Mouse (Mus musculus) forebrain, embryonic 15.5 days (tissue): ENCODE data around the gene Snd1. TPM values are rescaled to one million over a fixed set of nuclear protein-coding genes. Genes with fewer than 3 reads are reported as not detected.

ENCODE experiments used
- ATAC-seq: fragments of 200-750 bp; cut with Nextera tagmentation; replicated peaks from 2 replicates; pipeline ENCODE4 v1.8.0; 2017; ENCODE audit warnings: mild to moderate bottlenecking, moderate TSS enrichment, moderate library complexity
- H3K27ac ChIP-seq: fragments of 300-500 bp; sonication (generic); replicated peaks from 2 replicates; pipeline ENCODE4 v1.5.1; 2015; ENCODE audit warnings: mild to moderate bottlenecking, inconsistent platforms
- H3K27me3 ChIP-seq: fragments of 300-500 bp; sonication (generic); 2 replicates; pipeline ENCODE4 v1.6.1; 2015; ENCODE audit warnings: inconsistent platforms
- H3K36me3 ChIP-seq: fragments of 300-500 bp; sonication (generic); 2 replicates; pipeline ENCODE4 v1.6.1; 2015; ENCODE audit warnings: mild to moderate bottlenecking, inconsistent platforms
- H3K4me1 ChIP-seq: fragments of 300-500 bp; sonication (generic); 2 replicates; pipeline ENCODE4 v1.6.1; 2015; ENCODE audit warnings: inconsistent platforms
- H3K4me2 ChIP-seq: fragments of 300-500 bp; sonication (generic); replicated peaks from 2 replicates; pipeline ENCODE4 v1.6.1; 2015; ENCODE audit warnings: mild to moderate bottlenecking, inconsistent platforms
- H3K4me3 ChIP-seq: fragments of 300-500 bp; sonication (generic); 2 replicates; pipeline ENCODE4 v1.5.1; 2015; ENCODE audit warnings: mild to moderate bottlenecking, inconsistent platforms
- H3K9ac ChIP-seq: fragments of 300-500 bp; sonication (generic); replicated peaks from 2 replicates; pipeline ENCODE4 v1.6.1; 2015; ENCODE audit warnings: mild to moderate bottlenecking, inconsistent platforms
- H3K9me3 ChIP-seq: fragments of 300-500 bp; sonication (generic); 2 replicates; pipeline ENCODE4 v1.6.1; 2016; ENCODE audit warnings: inconsistent platforms
- WGBS: fragments of 180-500 bp; shearing (Covaris S2); methylation state at CpG from one replicate; pipeline ENCODE4 v1.1.7; 2015; ENCODE audit warnings: mixed read lengths; 5-methylcytosine and 5-hydroxymethylcytosine counted together
- polyA plus RNA-seq: library from polyadenylated mRNA; unstranded; fragments of >200 nt; fragmentation: Nextera tagmentation; extraction: Ambion mirVana; gene quantifications from 2 replicates; pipeline ENCODE4 v1.2.1, GENCODE M21; 2015

The Snd1 gene
- polyA plus RNA-seq, 1 experiment from 2014 or later: 77.6 TPM

DNA sequence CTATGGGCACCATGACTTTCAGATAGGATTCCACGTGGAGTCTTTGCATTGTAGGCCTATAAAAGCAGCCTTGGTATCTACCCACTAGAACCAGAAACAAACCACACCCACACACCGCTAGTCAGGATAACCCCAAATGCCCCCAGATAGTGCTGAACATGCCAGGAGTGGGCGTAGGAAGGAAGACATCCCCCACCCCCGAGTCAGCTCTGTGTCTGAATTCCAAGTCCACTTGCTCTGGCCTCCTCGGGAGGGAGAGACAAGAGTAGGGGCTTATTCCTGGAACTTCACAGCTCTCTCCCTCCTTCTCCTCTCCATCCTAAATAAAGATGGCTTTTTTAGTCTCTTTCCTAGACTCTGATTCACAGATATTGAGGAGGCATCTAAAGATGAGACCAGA lies 494.7 kb downstream of the Snd1 start:
- H3K27ac ChIP-seq: no peak overlapping the region
- H3K4me3 ChIP-seq: no peak overlapping the region
- no peaks in the 10 kb centered on the region for H3K27me3 ChIP-seq
- H3K4me1 ChIP-seq: peaks cover 8% of the 10 kb centered on the region; the same call in 1 of the 2 replicates
- no peak overlapping the region for H3K4me2 ChIP-seq
- H3K9ac ChIP-seq: no peak overlapping the region
- H3K9me3 ChIP-seq: no peaks in the 10 kb centered on the region
- ATAC-seq: no peak
- 77% methylated on average over 5 of the region's 5 CpGs for WGBS
- H3K36me3 ChIP-seq: no peaks in the 10 kb centered on the region

DNA sequence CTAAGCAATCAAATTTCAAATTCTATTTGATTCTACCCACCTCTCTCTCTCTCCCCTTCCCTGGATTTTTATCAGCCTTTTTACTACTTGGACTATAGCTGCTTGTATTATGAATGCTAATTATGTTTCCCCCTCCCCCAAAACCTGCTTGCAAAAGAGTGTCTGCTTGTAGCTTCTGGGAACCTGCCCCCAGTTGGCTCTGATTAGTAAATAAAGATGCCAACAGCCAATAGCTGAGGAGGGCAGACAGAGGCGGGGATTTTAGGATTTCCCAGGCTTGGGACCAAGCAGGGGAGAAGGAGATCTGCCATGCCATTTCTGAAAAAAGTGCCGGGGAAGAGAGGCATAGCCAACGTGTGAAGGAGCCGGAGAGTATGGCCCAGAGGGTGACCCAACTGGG lies 495.8 kb downstream of the Snd1 start:
- Histone ChIP-seq H3K4me2 (no peak overlapping the region), H3K27ac (no peak overlapping the region), H3K36me3 (no peaks in the 10 kb centered on the region), H3K9ac (no peak overlapping the region), H3K27me3 (no peaks in the 10 kb centered on the region), H3K9me3 (no peaks in the 10 kb centered on the region), H3K4me3 (no peak overlapping the region), H3K4me1 (peaks cover 14% of the 10 kb centered on the region)
- 22% methylated on average over 4 of the region's 4 CpGs for WGBS
- peak; percentile 53 for ATAC-seq

DNA sequence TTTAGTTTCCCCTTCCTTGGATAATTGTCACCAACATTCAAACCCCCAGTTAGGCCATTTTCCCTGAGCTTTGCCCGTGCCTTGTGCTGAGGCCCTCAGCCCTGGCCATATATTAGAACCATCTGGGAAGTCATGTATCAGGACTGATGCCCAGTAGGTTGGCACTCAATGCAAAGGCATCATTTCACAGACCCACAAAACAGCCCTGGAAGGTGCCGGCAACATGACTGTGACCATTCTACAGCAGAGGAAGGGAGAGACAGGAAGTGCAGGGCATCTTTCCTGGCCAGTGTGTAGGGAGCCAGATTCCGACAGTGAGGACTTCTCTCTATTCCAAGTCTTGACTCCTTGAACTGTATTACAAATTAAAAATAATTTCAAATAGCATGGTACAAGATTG lies 499.6 kb downstream of the Snd1 start:
- H3K4me3 ChIP-seq: no peak overlapping the region
- 86% methylated on average over 3 of the region's 3 CpGs for WGBS
- no peak overlapping the region for H3K27ac ChIP-seq
- no peak for ATAC-seq
- H3K4me2 ChIP-seq: no peak overlapping the region
- no peaks in the 10 kb centered on the region for H3K9me3 ChIP-seq
- H3K36me3 ChIP-seq: no peaks in the 10 kb centered on the region
- H3K9ac ChIP-seq: no peak overlapping the region
- H3K27me3 ChIP-seq: no peaks in the 10 kb centered on the region
- H3K4me1 ChIP-seq: peaks cover 17% of the 10 kb centered on the region

DNA sequence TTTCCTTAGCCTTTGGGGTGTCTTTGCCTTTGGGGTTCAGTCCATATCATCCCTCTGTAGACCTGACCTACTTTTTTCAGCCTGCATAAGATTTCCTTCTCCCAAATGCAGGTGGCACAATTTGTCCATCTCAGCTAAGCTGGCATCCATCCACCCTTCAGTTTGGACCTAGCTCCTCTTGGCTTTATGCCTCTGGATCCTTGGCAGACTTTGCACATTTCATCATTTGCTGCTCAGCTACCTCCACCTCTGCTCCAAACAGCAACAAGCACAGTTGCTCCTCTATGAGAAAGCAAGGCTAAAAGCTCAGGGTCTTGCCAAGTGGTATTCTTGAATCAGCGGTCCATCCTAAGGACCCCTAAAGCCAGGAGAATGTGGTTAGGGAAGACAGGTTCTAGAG lies 500.2 kb downstream of the Snd1 start:
- H3K27ac ChIP-seq: no peak overlapping the region
- no peak overlapping the region for H3K4me3 ChIP-seq
- no peak overlapping the region for H3K9ac ChIP-seq
- H3K36me3 ChIP-seq: no peaks in the 10 kb centered on the region
- no peaks in the 10 kb centered on the region for H3K27me3 ChIP-seq
- 67% methylated on average over 1 of the region's 1 CpGs for WGBS
- H3K4me1 ChIP-seq: peaks cover 17% of the 10 kb centered on the region
- ATAC-seq: no peak
- H3K4me2 ChIP-seq: no peak overlapping the region
- H3K9me3 ChIP-seq: no peaks in the 10 kb centered on the region

DNA sequence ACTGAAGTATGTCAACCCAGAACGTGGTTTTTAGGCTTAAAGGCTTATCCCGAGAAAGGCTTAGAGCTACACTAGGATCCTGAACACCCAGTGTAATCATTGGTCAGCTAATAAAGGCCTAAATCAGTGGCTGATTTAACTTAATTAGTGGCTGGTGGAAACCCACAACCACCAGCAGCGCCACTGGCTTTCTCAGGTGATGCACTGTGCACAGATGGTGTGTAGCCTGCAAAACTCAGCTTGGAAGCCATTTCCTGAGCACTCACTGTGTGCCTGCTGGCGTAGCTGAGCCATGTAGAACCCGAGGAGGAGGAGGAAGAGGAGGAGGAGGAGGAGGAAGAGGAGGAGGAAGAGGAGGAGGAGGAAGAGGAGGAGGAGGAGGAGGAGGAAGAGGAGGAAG lies 503.1 kb downstream of the Snd1 start:
- no peak overlapping the region for H3K4me3 ChIP-seq
- WGBS: 29% methylated on average over 5 of the region's 5 CpGs

DNA sequence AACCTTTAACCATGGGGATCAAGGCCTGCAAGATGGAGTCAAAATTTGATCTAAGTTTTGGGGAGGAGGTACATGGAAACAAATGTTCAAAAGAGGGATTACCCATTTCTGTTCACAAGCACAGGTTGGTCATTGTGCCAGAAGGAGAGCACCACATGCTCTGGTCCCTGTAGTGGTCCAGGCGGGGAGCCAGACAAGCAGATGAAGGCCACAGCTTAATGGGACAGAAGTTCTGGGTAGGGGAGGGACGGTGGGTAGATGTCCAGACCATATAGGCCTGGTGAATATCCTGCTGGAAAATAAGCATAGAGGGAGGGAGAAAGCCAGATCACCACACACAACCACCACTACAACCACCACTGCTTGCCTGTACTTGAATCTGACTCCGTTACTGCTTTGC lies 503.9 kb downstream of the Snd1 start:
- Histone ChIP-seq H3K4me2 (no peak overlapping the region), H3K27ac (no peak overlapping the region), H3K4me1 (peaks cover 27% of the 10 kb centered on the region), H3K9me3 (no peaks in the 10 kb centered on the region), H3K27me3 (peaks cover 13% of the 10 kb centered on the region), H3K9ac (no peak overlapping the region), H3K36me3 (no peaks in the 10 kb centered on the region), H3K4me3 (no peak overlapping the region)
- ATAC-seq: no peak
- WGBS: 82% methylated on average over 3 of the region's 3 CpGs

More for the DNA sequence above, 503.1 kb downstream of the Snd1 start:
- H3K9ac ChIP-seq: no peak overlapping the region
- no peaks in the 10 kb centered on the region for H3K9me3 ChIP-seq
- no peak overlapping the region for H3K27ac ChIP-seq
- H3K4me2 ChIP-seq: no peak overlapping the region
- H3K27me3 ChIP-seq: peaks cover 10% of the 10 kb centered on the region
- no peaks in the 10 kb centered on the region for H3K36me3 ChIP-seq
- no peak for ATAC-seq
- peaks cover 27% of the 10 kb centered on the region for H3K4me1 ChIP-seq

DNA sequence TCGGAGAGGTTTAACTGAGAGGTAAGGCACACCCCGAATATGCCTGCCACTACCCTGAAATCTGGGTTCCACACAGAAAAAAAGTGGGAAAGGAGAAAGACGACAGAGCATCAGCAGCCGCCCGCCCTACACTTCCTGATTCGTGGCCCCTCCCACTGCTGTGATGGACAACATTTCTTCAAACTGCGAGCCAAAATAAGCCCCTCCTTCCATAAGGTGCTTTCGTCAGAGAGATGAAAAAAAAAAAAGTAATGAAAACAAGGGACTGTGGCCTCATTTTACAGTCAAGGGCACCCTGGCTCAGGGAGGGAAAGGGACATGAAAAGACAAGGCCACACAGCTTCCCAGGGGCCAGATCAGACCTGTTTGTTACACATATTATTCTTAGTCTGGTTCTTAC lies 504.6 kb downstream of the Snd1 start:
- no peaks in the 10 kb centered on the region for H3K36me3 ChIP-seq
- peaks cover 13% of the 10 kb centered on the region for H3K27me3 ChIP-seq
- no peak overlapping the region for H3K4me2 ChIP-seq
- H3K9ac ChIP-seq: no peak overlapping the region
- no peak for ATAC-seq
- H3K27ac ChIP-seq: no peak overlapping the region
- H3K9me3 ChIP-seq: no peaks in the 10 kb centered on the region
- WGBS: 69% methylated on average over 8 of the region's 8 CpGs
- H3K4me3 ChIP-seq: no peak overlapping the region
- H3K4me1 ChIP-seq: peaks cover 27% of the 10 kb centered on the region

DNA sequence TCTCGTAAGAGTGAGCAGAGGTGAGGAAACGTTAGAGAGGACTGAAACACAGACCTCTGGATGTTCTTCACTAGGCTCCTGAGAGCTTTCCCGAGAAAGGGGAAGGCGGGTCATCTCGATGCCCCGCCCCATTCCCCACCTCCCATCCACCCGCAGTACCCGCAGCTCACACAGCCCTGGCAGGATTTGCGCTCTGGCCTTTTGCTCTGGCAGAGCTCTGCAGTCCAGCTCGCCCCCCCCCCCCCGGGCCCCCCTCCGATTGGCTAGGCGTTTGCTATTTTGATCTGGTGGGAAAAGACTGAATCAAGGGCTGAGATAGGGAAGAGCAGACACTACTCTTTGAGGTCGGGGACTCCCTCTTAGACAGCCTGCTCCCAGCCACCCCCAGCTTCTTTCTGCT lies 505.3 kb downstream of the Snd1 start:
- Histone ChIP-seq H3K36me3 (no peaks in the 10 kb centered on the region), H3K4me2 (peak overlapping the region; percentile 89), H3K4me3 (peak overlapping the region; percentile 63), H3K9ac (peak overlapping the region; percentile 82), H3K9me3 (no peaks in the 10 kb centered on the region), H3K27ac (peak overlapping the region; percentile 86; the same call in 1 of the 2 replicates), H3K27me3 (peaks cover 13% of the 10 kb centered on the region), H3K4me1 (peaks cover 23% of the 10 kb centered on the region)
- WGBS: 3% methylated on average over 14 of the region's 14 CpGs
- ATAC-seq: peak; percentile 49

DNA sequence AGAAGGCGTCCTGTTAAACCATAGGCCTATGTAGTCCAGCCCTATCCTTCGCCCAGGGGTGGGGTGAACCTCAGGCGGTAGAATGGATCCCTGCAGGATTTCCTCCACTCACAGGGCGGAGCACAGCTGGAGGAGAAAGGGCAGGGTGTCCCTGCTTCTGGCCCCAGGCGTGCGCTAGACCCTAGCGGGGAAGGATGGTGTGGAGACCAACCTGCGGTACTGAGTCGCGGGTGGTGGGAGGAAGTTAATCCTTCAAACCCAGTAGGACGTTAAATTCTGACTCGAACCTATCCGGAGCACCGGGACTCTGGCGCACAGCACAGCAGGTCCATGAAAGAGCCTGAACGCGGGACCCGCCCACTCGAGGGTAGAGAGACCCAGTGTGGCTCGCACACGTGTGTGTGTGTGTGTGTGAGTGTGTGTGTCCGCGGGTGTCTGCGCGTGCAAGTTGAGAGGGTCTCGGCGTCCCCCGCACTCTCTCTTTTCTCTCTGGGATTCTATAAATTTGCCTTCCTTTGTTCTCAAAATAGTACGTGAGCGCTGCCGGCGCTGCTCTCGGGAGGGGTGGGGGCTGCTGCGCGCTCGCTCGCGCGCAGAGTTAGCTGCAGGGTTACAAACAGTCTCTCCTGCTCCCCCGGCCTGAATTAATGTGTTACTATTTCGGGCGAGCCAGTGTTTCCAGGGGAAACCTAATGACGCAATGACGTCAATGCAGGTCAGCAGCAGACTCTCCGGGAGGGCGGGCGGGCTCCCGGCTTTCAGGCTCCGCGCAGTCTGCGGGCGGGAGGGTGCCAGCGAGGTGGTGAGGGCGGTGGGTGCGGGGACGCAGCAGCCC lies 506.0 kb downstream of the Snd1 start:
- Histone ChIP-seq H3K27ac (peak overlapping the region; percentile 86), H3K9ac (peak overlapping the region; percentile 82), H3K4me1 (peaks cover 21% of the 10 kb centered on the region), H3K4me3 (peak overlapping the region; percentile 63), H3K27me3 (peaks cover 13% of the 10 kb centered on the region), H3K4me2 (peak overlapping the region; percentile 89), H3K9me3 (no peaks in the 10 kb centered on the region), H3K36me3 (no peaks in the 10 kb centered on the region)
- ATAC-seq: peak; percentile 89
- under 1% methylated on average over 56 of the region's 56 CpGs for WGBS

DNA sequence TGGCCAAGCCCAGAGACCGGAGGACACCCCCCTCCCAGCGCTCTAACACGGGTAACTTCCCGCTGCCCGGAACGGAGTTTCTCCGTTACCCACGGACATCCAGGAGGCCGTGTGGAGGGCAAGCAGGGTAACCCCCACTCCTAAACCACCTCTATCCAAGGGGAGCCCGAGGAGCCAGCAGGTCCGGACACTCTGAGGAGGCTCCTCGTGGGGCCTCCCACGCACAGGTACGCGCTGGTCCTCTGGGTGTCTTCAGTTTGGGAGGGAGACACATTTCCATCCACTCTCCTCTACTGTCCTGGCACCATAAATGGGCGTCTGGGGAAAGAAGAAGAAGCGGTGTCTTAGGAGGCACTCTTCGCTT lies 506.6 kb downstream of the Snd1 start:
- WGBS: 7% methylated on average over 18 of the region's 18 CpGs
- Histone ChIP-seq H3K4me3 (peak overlapping the region; percentile 63), H3K27me3 (peaks cover 13% of the 10 kb centered on the region), H3K9ac (peak overlapping the region; percentile 82), H3K9me3 (no peaks in the 10 kb centered on the region), H3K27ac (no peak overlapping the region), H3K36me3 (no peaks in the 10 kb centered on the region), H3K4me1 (peaks cover 21% of the 10 kb centered on the region), H3K4me2 (peak overlapping the region; percentile 89)
- peak; percentile 35 for ATAC-seq

DNA sequence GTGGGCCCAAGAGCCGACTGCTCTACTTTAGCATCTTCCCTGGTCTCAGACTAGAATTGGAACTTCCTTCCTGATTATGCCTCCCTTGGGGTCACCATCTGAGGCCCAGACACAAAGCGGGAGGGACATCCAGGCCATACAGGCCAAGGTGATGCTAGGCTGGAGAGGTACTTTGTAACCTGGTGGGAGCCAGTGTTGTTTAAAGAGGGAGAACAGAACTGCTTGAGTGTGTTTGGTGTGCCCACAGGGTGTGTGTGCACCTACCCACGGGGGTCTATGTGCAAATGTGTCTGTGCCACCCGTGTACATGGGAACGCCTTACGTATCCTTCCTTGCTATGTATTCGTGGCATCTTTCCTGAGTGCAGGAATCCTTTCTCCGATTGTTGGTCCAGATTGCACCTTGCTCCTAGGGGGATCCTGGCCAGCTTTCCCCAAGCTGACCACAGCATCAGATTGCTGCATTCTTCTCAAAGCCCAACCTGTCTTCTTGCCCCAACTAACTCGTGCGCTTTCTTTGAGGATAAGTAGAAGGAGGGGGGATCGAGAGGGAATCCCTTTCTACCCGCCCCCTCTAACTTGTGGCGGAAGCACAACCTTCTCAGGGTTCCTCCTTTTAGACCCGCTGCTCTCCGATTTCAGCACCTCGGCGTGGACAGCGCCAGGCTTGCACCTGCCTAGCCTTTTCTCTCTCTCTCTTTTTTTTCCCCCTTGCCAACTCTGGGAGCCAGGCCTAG lies 507.2 kb downstream of the Snd1 start:
- WGBS: 13% methylated on average over 18 of the region's 18 CpGs
- H3K9ac ChIP-seq: 0 out of 2 replicates have a peak overlapping the region, but pooled peaks have one; percentile 6

DNA sequence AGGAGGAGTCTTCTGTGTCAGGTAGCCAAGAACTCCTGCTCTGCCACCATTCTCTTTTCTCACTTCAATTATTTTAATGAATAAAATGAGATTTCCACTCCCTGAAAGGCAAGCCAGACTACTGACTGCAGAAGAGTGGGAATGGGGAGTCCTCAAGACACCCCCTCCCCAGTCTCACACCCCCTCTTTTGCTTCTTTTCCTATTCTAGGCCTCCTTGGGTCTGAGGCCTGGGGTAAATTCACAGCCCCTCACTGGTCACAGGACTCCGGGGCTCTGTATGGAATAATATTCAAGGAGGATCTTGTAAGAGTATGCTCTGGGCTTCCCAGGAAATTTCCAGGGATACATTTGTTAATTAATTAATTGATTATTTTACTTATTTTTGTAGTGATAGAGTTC lies 507.9 kb downstream of the Snd1 start:
- Histone ChIP-seq H3K36me3 (no peaks in the 10 kb centered on the region), H3K9ac (no peak overlapping the region), H3K27ac (no peak overlapping the region), H3K27me3 (peaks cover 13% of the 10 kb centered on the region), H3K4me2 (0 out of 2 replicates have a peak overlapping the region, but pooled peaks have one; percentile 89), H3K4me1 (peaks cover 19% of the 10 kb centered on the region), H3K9me3 (no peaks in the 10 kb centered on the region), H3K4me3 (peak overlapping the region; percentile 63; the same call in 1 of the 2 replicates)
- 79% methylated on average over 1 of the region's 1 CpGs for WGBS
- no peak for ATAC-seq

More for the DNA sequence above, 507.2 kb downstream of the Snd1 start:
- no peak overlapping the region for H3K27ac ChIP-seq
- no peaks in the 10 kb centered on the region for H3K9me3 ChIP-seq
- H3K27me3 ChIP-seq: peaks cover 13% of the 10 kb centered on the region
- H3K4me3 ChIP-seq: peak overlapping the region; percentile 63
- H3K4me1 ChIP-seq: peaks cover 21% of the 10 kb centered on the region
- ATAC-seq: no peak
- no peaks in the 10 kb centered on the region for H3K36me3 ChIP-seq
- peak overlapping the region; percentile 89 for H3K4me2 ChIP-seq
